ENCODE assay signal across 8 mouse cellular contexts in the genomic region with DNA sequence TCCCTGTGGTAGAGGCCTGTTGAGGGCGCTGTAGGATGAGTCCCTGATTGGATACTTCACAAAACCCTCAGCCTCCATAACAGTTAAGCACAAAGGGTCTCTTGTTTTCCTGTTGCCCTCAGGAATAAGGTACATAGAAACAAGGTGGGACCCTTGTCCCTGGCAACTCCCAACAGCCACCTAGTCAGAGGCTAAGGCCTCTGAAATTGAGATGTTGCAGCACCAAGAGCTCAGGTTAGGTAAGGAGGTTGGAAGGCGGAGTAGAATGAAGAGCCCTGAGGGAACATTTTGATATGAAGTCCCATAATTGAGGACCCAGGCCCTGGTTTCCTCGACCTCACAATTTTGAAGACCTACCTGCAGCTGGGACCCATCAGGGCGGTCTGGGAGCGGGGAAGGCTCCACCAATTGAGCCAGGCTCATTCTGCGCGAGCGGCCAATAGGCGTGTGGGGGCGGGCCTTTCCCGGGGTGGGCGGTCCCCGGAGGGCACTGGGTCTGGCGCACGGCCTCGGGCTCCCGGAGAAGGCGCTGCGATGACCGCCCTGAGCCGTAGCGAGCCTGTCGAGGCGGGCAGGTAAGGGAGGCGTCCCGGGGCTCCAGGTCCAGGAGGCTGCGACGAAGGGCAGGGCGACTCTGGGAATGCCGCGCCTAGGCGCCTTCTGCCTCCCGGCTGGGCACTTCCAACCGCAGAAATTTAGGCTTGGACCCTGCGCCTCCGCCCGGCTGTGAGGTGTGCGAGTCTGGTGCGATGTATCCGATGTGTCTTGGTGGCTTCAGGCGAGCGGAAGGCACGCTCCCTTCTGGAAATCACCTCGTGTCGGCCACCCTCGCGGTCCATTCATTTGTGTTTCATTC. TPM values are rescaled to one million over a fixed set of nuclear protein-coding genes. Genes with fewer than 3 reads are reported as not detected.
DNase-seq lines count a peak whose midpoint lies in the region; ATAC-seq and TF ChIP-seq lines count a peak whose summit lies in the region.

A gene (plus strand): TSS at position 467 of the 856 bp plus-strand sequence.

- H3K4me1 ChIP-seq in embryonic facial prominence, embryonic 12.5 days = no peaks in the 10 kb centered on the region; the same call in 1 of the 2 replicates
- H3K4me1 ChIP-seq in heart, embryonic 11.5 days (ENCODE audit: control insufficient read depth, insufficient read depth, low read length) = peaks cover 8% of the 10 kb centered on the region; the same call in 1 of the 2 replicates
- H3K4me1 ChIP-seq in liver, embryonic 13.5 days (replicated peaks) = peaks cover 11% of the 10 kb centered on the region
- H3K4me1 ChIP-seq in stomach, postnatal 0 days (replicated peaks; ENCODE audit: control insufficient read depth, insufficient read depth) = peaks cover 3% of the 10 kb centered on the region; the same call in 1 of the 2 replicates

- peaks cover 45% of the 10 kb centered on the region for H3K36me3 ChIP-seq in embryonic facial prominence, embryonic 12.5 days
- peaks cover 26% of the 10 kb centered on the region for H3K36me3 ChIP-seq in heart, embryonic 11.5 days (ENCODE audit: control insufficient read depth, insufficient read depth, low read length)
- H3K36me3 ChIP-seq in liver, embryonic 13.5 days = peaks cover 22% of the 10 kb centered on the region
- peaks cover 12% of the 10 kb centered on the region for H3K36me3 ChIP-seq in stomach, postnatal 0 days (ENCODE audit: control insufficient read depth, insufficient read depth, low read length)

- peak within 1 kb of the TSS; percentile 77 for H3K4me2 ChIP-seq in embryonic facial prominence, embryonic 12.5 days (replicated peaks)
- H3K4me2 ChIP-seq in heart, embryonic 11.5 days = peak within 1 kb of the TSS; percentile 96
- H3K4me2 ChIP-seq in liver, embryonic 13.5 days = peak within 1 kb of the TSS; percentile 75
- H3K4me2 ChIP-seq in stomach, postnatal 0 days (replicated peaks; ENCODE audit: low read depth) = peak within 1 kb of the TSS; percentile 83

- H3K4me3 ChIP-seq in embryonic facial prominence, embryonic 12.5 days = peak within 1 kb of the TSS; percentile 40
- peak within 1 kb of the TSS; percentile 45 for H3K4me3 ChIP-seq in heart, embryonic 11.5 days (ENCODE audit: low read depth, low read length)
- peak within 1 kb of the TSS; percentile 48 for H3K4me3 ChIP-seq in liver, embryonic 13.5 days (replicated peaks)
- peak within 1 kb of the TSS; percentile 54 for H3K4me3 ChIP-seq in stomach, postnatal 0 days (ENCODE audit: low read depth, low read length)

- H3K27ac ChIP-seq in embryonic facial prominence, embryonic 12.5 days = no peak within 1 kb of the TSS
- H3K27ac ChIP-seq in heart, embryonic 11.5 days (ENCODE audit: low read depth, low read length) = 0 out of 2 replicates have a peak within 1 kb of the TSS, but pooled peaks have one; percentile 46
- H3K27ac ChIP-seq in liver, embryonic 13.5 days = no peak within 1 kb of the TSS
- H3K27ac ChIP-seq in stomach, postnatal 0 days (replicated peaks) = peak within 1 kb of the TSS; percentile 81

- ATAC-seq in embryonic facial prominence, embryonic 12.5 days (ENCODE audit: insufficient number of reproducible peaks, insufficient read depth, low FRiP score, low TSS enrichment) = peak; percentile 91
- ATAC-seq in heart, embryonic 11.5 days (replicated peaks; ENCODE audit: insufficient number of reproducible peaks, low FRiP score, low TSS enrichment) = peak; percentile 91
- peak; percentile 93 for ATAC-seq in liver, embryonic 13.5 days (ENCODE audit: low read depth)
- peak; percentile 92 for ATAC-seq in stomach, postnatal 0 days (ENCODE audit: low FRiP score, low TSS enrichment)

- WGBS in embryonic facial prominence, embryonic 12.5 days = 1% methylated on average over 46 of the region's 47 CpGs
- WGBS in heart, embryonic 11.5 days (ENCODE audit: insufficient replicate concordance) = 1% methylated on average over 47 of the region's 47 CpGs
- 4% methylated on average over 47 of the region's 47 CpGs for WGBS in liver, embryonic 13.5 days (ENCODE audit: insufficient replicate concordance)
- WGBS in stomach, postnatal 0 days = 2% methylated on average over 47 of the region's 47 CpGs

- no peak for TF ChIP-seq CTCF in stomach, postnatal 0 days (IDR thresholded peaks at IDR 0.05; ENCODE audit: low read depth)

- H3K9ac ChIP-seq in embryonic facial prominence, embryonic 12.5 days = peak within 1 kb of the TSS; percentile 41; the same call in 1 of the 2 replicates
- peak within 1 kb of the TSS; percentile 52 for H3K9ac ChIP-seq in heart, embryonic 11.5 days (ENCODE audit: low read depth, low read length)
- peak within 1 kb of the TSS; percentile 45; the same call in 1 of the 2 replicates for H3K9ac ChIP-seq in liver, embryonic 13.5 days
- H3K9ac ChIP-seq in stomach, postnatal 0 days (ENCODE audit: low read length) = peak within 1 kb of the TSS; percentile 66

- no peak for TF ChIP-seq EP300 in stomach, postnatal 0 days (optimal IDR thresholded peaks at IDR 0.05)

- no peaks in the 10 kb centered on the region for H3K9me3 ChIP-seq in embryonic facial prominence, embryonic 12.5 days
- no peaks in the 10 kb centered on the region for H3K9me3 ChIP-seq in heart, embryonic 11.5 days (replicated peaks; ENCODE audit: control insufficient read depth, low read length)
- no peaks in the 10 kb centered on the region for H3K9me3 ChIP-seq in liver, embryonic 13.5 days (replicated peaks)
- no peaks in the 10 kb centered on the region for H3K9me3 ChIP-seq in stomach, postnatal 0 days (ENCODE audit: control insufficient read depth, low read length)

- peak; percentile 74 to 83 for DNase-seq in left cerebral cortex, adult 18-20 months (ENCODE audit: low spot score in 2 of 2)
- no peak for DNase-seq in left cerebral cortex, adult 11 months (ENCODE audit: low spot score)
- DNase-seq in kidney, adult 9 months = peak; percentile 52
- DNase-seq in liver, embryonic 13.5 days = peak; percentile 56
- peak; percentile 92 for DNase-seq in neural tube, embryonic 10.5 days (ENCODE audit: extremely low spot score, low spot score)
- peak; percentile 95 for DNase-seq in stomach, postnatal 0 days (ENCODE audit: low spot score)

- H3K27me3 ChIP-seq in embryonic facial prominence, embryonic 12.5 days = peaks cover 15% of the 10 kb centered on the region
- H3K27me3 ChIP-seq in heart, embryonic 11.5 days (ENCODE audit: control insufficient read depth, insufficient read depth, low read length) = peaks cover 18% of the 10 kb centered on the region
- peaks cover 62% of the 10 kb centered on the region for H3K27me3 ChIP-seq in liver, embryonic 13.5 days
- H3K27me3 ChIP-seq in stomach, postnatal 0 days (ENCODE audit: control insufficient read depth, insufficient read depth, low read length) = no peaks in the 10 kb centered on the region

RNA-seq across cellular contexts. Expression of the gene that starts here (rescaled TPM):
- total RNA-seq in left cerebral cortex, adult 18-20 months (2021) = 10 to 100 TPM; 11.8 to 14.7 TPM
- 0.65 and 0.69 TPM in 2 replicates for polyA plus RNA-seq in embryonic facial prominence, embryonic 12.5 days (2016; fragmentation: Nextera tagmentation; extraction: Ambion mirVana)
- 0.14 and 0.31 TPM in 2 replicates for polyA plus RNA-seq in heart, embryonic 11.5 days (2014; fragmentation: Nextera tagmentation; extraction: Ambion mirVana)
- 0.05 TPM in 1 of 2 replicates, not detected in the other for polyA plus RNA-seq in liver, embryonic 13.5 days (2015; fragmentation: Nextera tagmentation; extraction: Ambion mirVana)
- polyA plus RNA-seq in stomach, postnatal 0 days (2015; fragmentation: Nextera tagmentation; extraction: Ambion mirVana) = 5.9 and 6.7 TPM in 2 replicates

Comparison
In these comparisons a context has a peak if more than half of its experiments do, and no peak if none do; other contexts are left out.
1. Peak in ATAC-seq, H3K4me3 ChIP-seq, H3K9ac ChIP-seq and H3K4me2 ChIP-seq in embryonic facial prominence, embryonic 12.5 days; RNA of the gene not detected or under 1 TPM.
2. Peak in ATAC-seq, H3K4me3 ChIP-seq, H3K27ac ChIP-seq, H3K9ac ChIP-seq and H3K4me2 ChIP-seq in heart, embryonic 11.5 days; RNA of the gene not detected or under 1 TPM.
3. Peak in DNase-seq, ATAC-seq, H3K4me3 ChIP-seq, H3K9ac ChIP-seq and H3K4me2 ChIP-seq in liver, embryonic 13.5 days; RNA of the gene not detected or under 1 TPM.